Mouse (Mus musculus) ovary, postnatal 36 days (tissue): ENCODE results near the gene Zbed4.
A peak's percentile ranks its signal among the peaks of the same experiment; 100 is the strongest.
"Not testable (repeated sequence)": the region's sequence is repeated elsewhere in the genome, so short reads cannot be mapped to it uniquely, and the experiment has no call there.

Experiments used
- DNase-seq: peaks from one replicate; pipeline ENCODE4 v3.0.0; 2022; ENCODE audit warnings: low spot score, mixed read lengths

Gene Zbed4

DNA sequence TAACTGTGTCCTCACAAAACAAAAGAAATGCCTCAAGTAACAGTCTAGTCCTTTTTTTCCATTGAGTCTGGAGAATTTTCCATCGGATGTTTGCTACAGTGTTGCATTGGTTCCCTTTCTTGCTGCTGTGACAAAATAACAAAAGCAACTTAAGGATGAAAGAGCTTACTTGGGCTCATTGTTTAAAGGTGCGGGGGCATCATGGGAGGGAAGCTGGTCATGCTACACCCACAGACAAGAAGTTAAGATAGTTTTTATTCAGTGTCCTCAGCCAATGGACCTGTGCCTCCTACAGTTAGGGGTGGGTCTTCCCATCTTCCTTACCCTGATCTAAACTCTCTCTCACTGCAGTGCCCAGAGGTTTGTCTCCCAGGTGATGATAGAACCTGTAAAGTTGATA is 13.0 kb upstream of the Zbed4 start:
- DNase-seq = no peak

GRCm38 (mm10) chr15:88741366-88741765 is 10.1 kb upstream of the Zbed4 start:
- no peak for DNase-seq

GRCm38 (mm10) chr15:88743371-88743770 is 8.1 kb upstream of the Zbed4 start:
- not testable (repeated sequence) for DNase-seq

- no peak for DNase-seq
Observed at GRCm38 (mm10) chr15:88745347-88745746, 6.1 kb upstream of the Zbed4 start.

- DNase-seq = no peak
Observed at GRCm38 (mm10) chr15:88745926-88746325, 5.5 kb upstream of the Zbed4 start.

- not testable (repeated sequence) for DNase-seq
Observed at GRCm38 (mm10) chr15:88749617-88750016, 1.8 kb upstream of the Zbed4 start.

GRCm38 (mm10) chr15:88750032-88750431 is 1.4 kb upstream of the Zbed4 start:
- no peak for DNase-seq

- peak; percentile 99 for DNase-seq
Observed at GRCm38 (mm10) chr15:88750677-88751563, 540 bp upstream of the Zbed4 start.

DNA sequence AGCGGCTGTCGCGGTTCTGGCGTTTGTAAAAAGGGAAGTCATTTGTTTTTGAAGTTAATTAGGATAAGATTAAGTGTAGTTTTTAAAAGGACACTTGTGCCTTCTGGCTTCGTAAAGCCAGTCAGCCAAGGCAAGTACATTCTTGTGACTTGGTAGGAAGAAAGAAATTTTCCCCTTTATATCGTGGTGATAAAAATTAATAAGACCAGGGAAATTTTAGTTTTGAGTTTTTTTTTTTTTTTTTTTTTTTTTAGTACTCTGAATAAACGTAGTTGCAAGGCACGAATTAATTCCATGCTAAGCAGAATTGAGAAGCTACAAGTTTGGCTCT is 908 bp downstream of the Zbed4 start:
- DNase-seq = no peak

GRCm38 (mm10) chr15:88754896-88755295 is 3.4 kb downstream of the Zbed4 start:
- DNase-seq = no peak

DNA sequence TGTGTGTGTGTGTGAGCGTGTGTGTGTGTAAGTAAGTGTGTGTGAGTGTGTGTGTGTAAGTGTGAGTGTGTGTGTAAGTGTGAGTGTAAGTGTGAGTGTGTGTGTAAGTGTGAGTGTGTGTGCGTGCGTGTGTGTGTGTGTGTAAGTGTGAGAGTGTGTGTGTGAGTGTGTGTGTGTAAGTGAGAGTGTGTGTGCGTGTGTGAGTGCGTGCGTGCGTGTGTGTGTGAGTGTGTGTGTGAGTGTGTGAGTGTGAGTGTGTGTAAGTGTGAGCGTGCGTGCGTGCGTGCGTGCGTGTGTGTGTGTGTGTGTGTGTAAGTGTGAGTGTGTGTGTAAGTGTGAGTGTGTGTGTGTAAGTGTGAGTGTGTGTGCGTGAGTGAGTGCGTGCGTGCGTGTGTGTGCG is 4.3 kb downstream of the Zbed4 start:
- no peak for DNase-seq

DNA sequence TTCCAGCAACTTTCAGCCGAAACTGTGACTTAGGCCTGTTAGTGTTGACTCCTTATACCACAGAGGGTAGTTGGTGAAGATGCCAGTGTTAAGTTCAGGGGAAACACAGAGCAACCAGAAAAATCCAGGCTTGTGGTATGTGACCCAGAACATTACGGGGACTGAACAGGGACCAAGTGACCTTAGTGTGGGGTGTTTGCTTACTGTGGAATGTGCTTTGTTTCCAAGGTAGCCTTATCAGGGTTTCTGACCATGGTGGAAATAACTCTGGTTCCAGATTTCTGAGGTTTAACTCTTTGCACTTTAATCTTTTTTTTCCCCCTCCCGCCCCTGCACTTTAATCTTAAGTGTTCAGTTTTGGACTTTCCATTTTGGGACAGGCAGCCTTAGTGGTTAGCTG is 6.6 kb downstream of the Zbed4 start:
- DNase-seq = no peak

- DNase-seq = no peak
Observed at GRCm38 (mm10) chr15:88761551-88761950, 10.1 kb downstream of the Zbed4 start.

GRCm38 (mm10) chr15:88766139-88766538 is 14.7 kb downstream of the Zbed4 start:
- DNase-seq = not testable (repeated sequence)

- DNase-seq = no peak
Observed at GRCm38 (mm10) chr15:88768537-88768936, 17.1 kb downstream of the Zbed4 start.

- not testable (repeated sequence) for DNase-seq
Observed at GRCm38 (mm10) chr15:88774630-88775029, 23.2 kb downstream of the Zbed4 start.

GRCm38 (mm10) chr15:88792140-88792850 is 40.8 kb downstream of the Zbed4 start:
- no peak for DNase-seq

DNA sequence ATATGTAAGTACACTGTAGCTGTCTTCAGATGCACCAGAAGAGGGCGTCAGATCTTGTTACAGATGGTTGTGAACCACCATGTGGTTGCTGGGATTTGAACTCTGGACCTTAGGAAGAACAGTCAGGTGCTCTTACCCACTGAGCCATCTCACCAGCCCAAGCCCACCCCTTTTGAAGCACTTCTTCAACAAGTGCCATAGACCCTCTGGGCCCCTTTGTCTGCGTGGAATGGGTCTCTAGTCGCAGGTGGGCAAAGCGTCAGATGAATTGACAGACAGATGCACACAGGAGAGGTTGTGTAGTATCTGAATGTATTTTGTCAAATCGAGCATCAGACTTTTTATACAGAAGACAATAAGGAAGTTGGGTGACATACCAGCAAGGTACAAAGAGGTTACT is 43.3 kb downstream of the Zbed4 start:
- not testable (repeated sequence) for DNase-seq

- DNase-seq = no peak
Observed at GRCm38 (mm10) chr15:88799950-88800371, 48.5 kb downstream of the Zbed4 start.

- DNase-seq = no peak
Observed at GRCm38 (mm10) chr15:88800921-88801354, 49.5 kb downstream of the Zbed4 start.

GRCm38 (mm10) chr15:88801903-88802302 is 50.4 kb downstream of the Zbed4 start:
- DNase-seq = no peak

GRCm38 (mm10) chr15:88802348-88802747 is 50.9 kb downstream of the Zbed4 start:
- DNase-seq = no peak

GRCm38 (mm10) chr15:88808121-88808520 is 56.7 kb downstream of the Zbed4 start:
- DNase-seq = no peak
